Mouse (Mus musculus): ENCODE data around the gene Rcor2. TPM values are rescaled to one million over a fixed set of nuclear protein-coding genes. Genes with fewer than 3 reads are reported as not detected.

Gene Rcor2
- polyA plus RNA-seq, 1 experiment from 2014 or later = 88.6 TPM

DNA sequence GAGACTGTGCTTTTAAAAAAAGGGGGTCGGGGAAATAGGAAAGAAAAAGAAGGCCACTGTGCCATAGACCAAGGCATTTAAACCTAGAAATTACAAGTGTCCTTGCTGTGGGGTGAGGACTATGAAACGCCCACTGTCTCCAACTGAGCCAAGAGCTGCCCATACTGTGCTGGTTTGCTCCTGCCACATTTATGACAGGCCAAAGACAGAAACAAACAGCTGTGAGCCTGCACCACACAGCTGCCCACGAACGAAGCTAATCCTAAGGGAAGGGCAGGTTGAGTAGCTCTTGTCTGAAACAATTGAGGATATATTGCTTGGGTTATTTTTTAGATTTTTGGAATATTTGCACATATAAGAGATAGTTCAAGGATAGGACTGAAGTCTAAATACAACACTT lies 49.7 kb downstream of the Rcor2 start:
- Histone ChIP-seq H3K4me3 (replicated peaks) (no peak overlapping the region), H3K9ac (no peak overlapping the region), H3K36me3 (replicated peaks) (no peaks in the 10 kb centered on the region), H3K9me3 (no peaks in the 10 kb centered on the region), H3K27ac (no peak overlapping the region), H3K4me2 (no peak overlapping the region), H3K27me3 (no peaks in the 10 kb centered on the region), H3K4me1 (peaks cover 11% of the 10 kb centered on the region)
- no peak for ATAC-seq (ENCODE audit: low FRiP score)
- 89% methylated on average over 4 of the region's 4 CpGs for WGBS

DNA sequence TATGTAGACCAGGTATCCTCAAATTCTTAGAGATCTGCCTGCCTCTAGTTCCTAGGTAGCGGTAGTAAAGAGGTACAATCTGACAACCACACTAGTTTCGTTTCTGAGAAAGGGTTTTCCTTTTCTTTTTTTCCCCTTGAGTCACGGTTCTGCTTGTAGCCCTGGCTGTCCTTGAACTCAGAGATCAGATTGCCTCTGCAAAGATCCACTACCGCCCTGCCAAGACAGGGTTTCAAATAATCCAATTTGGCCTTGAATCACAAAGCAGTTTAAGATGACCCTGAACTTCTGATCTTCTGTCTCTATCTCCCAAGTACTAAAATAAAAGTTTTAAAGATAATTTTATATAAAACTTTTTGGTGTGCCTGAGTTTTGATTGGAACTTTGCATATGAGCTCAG lies 50.6 kb downstream of the Rcor2 start:
- ATAC-seq (ENCODE audit: low FRiP score) = no peak

DNA sequence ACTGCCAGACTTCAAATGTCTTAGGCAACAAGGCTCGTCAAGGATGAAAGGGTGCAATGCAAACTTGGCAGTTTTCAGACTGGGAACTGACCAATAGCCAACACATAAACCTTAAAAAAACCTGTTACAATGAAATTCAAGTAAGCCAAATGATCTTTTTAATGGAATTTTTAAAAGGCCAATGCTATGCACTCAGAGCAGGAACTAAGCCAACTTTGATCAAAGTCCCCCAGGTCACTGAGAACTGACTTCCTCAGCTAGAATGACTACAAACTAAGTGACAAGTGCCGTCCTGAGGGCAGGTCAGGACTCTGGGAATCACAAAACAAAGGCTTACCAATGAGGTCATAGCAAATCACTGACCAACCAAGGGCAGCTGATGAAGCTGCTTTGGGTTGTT lies 53.1 kb downstream of the Rcor2 start:
- Histone ChIP-seq H3K4me3 (replicated peaks) (no peak overlapping the region), H3K9ac (no peak overlapping the region), H3K9me3 (no peaks in the 10 kb centered on the region), H3K4me1 (peaks cover 11% of the 10 kb centered on the region), H3K4me2 (no peak overlapping the region), H3K27ac (no peak overlapping the region), H3K27me3 (no peaks in the 10 kb centered on the region), H3K36me3 (replicated peaks) (no peaks in the 10 kb centered on the region)
- no peak for ATAC-seq (ENCODE audit: low FRiP score)
- 69% methylated on average over 2 of the region's 2 CpGs for WGBS

More for the DNA sequence above, 50.6 kb downstream of the Rcor2 start:
- 92% methylated on average over 4 of the region's 4 CpGs for WGBS
- no peak overlapping the region for H3K4me2 ChIP-seq
- H3K9me3 ChIP-seq = no peaks in the 10 kb centered on the region
- no peak overlapping the region for H3K9ac ChIP-seq
- H3K4me3 ChIP-seq (replicated peaks) = no peak overlapping the region
- H3K36me3 ChIP-seq (replicated peaks) = no peaks in the 10 kb centered on the region
- H3K27me3 ChIP-seq = no peaks in the 10 kb centered on the region
- peaks cover 11% of the 10 kb centered on the region for H3K4me1 ChIP-seq
- H3K27ac ChIP-seq = no peak overlapping the region

DNA sequence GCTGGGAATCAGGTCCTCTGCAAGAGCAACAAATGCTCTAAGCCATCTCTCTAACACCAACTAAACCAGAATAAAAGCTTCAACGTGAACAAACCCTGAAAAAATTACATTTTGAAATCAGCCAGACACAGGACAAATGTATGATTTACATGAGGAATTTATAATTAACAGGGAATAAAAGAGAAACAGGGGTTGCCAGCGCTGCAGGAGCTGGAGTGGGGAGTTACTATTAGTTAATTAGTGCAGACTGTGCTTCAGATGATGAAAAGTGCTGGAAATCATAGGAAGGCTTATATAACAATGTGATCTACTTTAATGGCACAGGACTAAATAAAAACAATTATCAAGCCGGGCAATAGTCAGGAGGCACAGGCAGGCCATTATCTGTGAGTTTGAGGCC lies 54.3 kb downstream of the Rcor2 start:
- no peak for ATAC-seq (ENCODE audit: low FRiP score)
- Histone ChIP-seq H3K4me3 (replicated peaks) (no peak overlapping the region), H3K27ac (no peak overlapping the region), H3K27me3 (no peaks in the 10 kb centered on the region), H3K9ac (no peak overlapping the region), H3K4me2 (no peak overlapping the region), H3K4me1 (peaks cover 5% of the 10 kb centered on the region), H3K36me3 (replicated peaks) (0 out of 2 replicates have a peak, but pooled peaks cover under 1% of the 10 kb centered on the region), H3K9me3 (no peaks in the 10 kb centered on the region)
- 63% methylated on average over 3 of the region's 3 CpGs for WGBS

Other genes starting within 250 kb of the Rcor2 start
- 4.7 and 5.1 TPM in 2 replicates for gene Fermt3, start 247.9 kb upstream of the Rcor2 start, polyA plus RNA-seq (2016; fragmentation: Nextera tagmentation; extraction: Ambion mirVana)
- gene Stip1, start 227.4 kb upstream of the Rcor2 start, polyA plus RNA-seq (2016; fragmentation: Nextera tagmentation; extraction: Ambion mirVana) = 324 and 357 TPM in 2 replicates
- 4.4 and 5.3 TPM in 2 replicates for gene Macrod1, start 210.5 kb upstream of the Rcor2 start, polyA plus RNA-seq (2016; fragmentation: Nextera tagmentation; extraction: Ambion mirVana)
- 7.3 and 8.0 TPM in 2 replicates for gene Flrt1, start 161.6 kb upstream of the Rcor2 start, polyA plus RNA-seq (2016; fragmentation: Nextera tagmentation; extraction: Ambion mirVana)
- 220 and 238 TPM in 2 replicates for gene Otub1, start 61.0 kb upstream of the Rcor2 start, polyA plus RNA-seq (2016; fragmentation: Nextera tagmentation; extraction: Ambion mirVana)
- gene Cox8a, start 49.7 kb upstream of the Rcor2 start, polyA plus RNA-seq (2016; fragmentation: Nextera tagmentation; extraction: Ambion mirVana) = 781 and 789 TPM in 2 replicates
- gene Naa40, start 26.1 kb upstream of the Rcor2 start, polyA plus RNA-seq (2016; fragmentation: Nextera tagmentation; extraction: Ambion mirVana) = 90.0 and 92.2 TPM in 2 replicates
- gene Mark2, start 74.5 kb downstream of the Rcor2 start, polyA plus RNA-seq (2016; fragmentation: Nextera tagmentation; extraction: Ambion mirVana) = 47.6 and 53.5 TPM in 2 replicates
- gene Spindoc, start 115.7 kb downstream of the Rcor2 start, polyA plus RNA-seq (2016; fragmentation: Nextera tagmentation; extraction: Ambion mirVana) = 41.9 and 42.4 TPM in 2 replicates
- gene 2700081O15Rik, start 150.3 kb downstream of the Rcor2 start, polyA plus RNA-seq (2016; fragmentation: Nextera tagmentation; extraction: Ambion mirVana) = 16.3 and 18.6 TPM in 2 replicates
- gene Rtn3, start 216.0 kb downstream of the Rcor2 start, polyA plus RNA-seq (2016; fragmentation: Nextera tagmentation; extraction: Ambion mirVana) = 383 and 409 TPM in 2 replicates
- gene Atl3, start 226.7 kb downstream of the Rcor2 start, polyA plus RNA-seq (2016; fragmentation: Nextera tagmentation; extraction: Ambion mirVana) = 8.4 and 9.2 TPM in 2 replicates